Mouse (Mus musculus): ENCODE data around the gene Zfp207.
"Not testable (repeated sequence)": the region's sequence is repeated elsewhere in the genome, so short reads cannot be mapped to it uniquely, and the experiment has no call there.

Zfp207 gene

DNA sequence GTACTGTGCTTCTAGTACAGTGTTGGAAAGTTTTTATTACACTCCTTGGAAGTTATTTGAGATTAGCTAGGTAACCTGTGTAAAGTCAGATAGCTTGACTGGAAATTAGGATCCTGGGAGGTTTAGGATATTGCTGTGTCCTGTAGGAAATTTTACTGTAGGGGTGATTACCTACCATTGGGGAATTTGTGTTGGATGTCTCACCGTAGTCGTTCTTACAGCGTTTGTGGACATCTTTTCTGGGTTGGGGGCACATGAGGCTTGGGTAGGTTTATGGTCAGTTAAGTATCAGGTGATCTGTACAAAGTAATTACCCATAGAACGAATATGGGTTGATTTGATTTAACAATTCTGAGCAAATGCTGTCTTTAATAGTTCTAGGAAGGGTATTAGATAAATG, 13.5 kb downstream of the Zfp207 start:
- in situ Hi-C loops (cut with MboI; ENCODE audit: low sequenced_read_pairs): loop anchor here (25.0 kb wide), 1 partner anchor 384 kb away; no protein-coding TSS in a partner anchor

DNA sequence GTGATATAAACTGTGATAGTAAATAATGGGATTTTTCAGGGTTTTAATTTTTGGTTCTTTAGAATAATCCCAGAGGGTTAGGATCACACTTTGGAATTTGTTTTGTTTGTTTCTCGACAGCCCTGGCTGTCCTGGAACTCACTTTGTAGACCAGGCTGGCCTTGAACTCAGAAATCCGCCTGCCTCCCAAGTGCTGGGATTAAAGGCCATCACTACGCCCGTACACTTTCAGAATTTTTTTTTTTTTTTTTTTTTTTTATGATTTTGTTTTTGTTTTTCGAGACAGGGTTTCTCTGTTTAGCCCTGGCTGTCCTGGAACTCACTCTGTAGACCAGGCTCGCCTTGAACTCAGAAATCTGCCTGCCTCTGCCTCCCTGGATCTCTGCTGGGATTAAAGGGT, 24.8 kb downstream of the Zfp207 start:
- in situ Hi-C loops (cut with MboI; ENCODE audit: low sequenced_read_pairs): not testable (repeated sequence)

DNA sequence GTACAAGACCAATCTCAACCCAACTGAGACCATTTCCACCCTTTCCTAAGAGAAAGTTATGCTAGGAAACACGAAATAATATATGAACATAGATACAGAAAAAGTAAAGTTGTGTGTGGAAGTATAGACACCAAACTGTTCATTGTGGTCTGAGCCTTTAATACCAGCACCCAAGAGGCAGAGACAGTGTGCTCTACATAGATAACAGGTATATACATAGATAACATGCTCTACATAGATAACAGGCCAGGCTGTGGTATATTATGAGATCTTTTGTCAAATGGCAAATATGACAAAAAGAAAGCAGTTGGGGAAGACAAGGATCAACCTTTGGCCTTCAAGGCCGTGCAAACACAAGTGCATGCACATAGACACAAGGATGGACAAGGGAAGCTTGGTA, 27.3 kb downstream of the Zfp207 start:
- in situ Hi-C loops (cut with MboI; ENCODE audit: low sequenced_read_pairs): no loop called here

DNA sequence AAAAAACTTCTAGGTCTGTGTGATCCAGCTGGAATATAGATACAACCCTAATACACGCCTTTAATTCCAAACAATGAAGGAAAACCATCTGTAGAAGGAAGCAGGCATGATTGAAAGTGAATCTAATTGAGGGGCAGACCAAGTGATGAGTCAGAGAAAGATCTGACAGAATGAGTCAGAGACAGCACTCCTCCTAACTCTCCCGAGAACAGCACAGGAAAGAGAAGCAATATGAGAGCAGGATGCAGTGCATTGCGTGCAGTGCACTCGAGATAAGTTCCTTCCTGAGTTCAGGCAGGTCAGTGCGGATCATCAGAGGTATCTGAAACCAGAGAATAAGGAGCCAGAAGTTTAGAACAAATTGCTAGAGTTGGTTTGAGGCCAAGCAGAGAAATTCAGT, 34.0 kb downstream of the Zfp207 start:
- in situ Hi-C loops (cut with MboI; ENCODE audit: low sequenced_read_pairs): no loop called here

DNA sequence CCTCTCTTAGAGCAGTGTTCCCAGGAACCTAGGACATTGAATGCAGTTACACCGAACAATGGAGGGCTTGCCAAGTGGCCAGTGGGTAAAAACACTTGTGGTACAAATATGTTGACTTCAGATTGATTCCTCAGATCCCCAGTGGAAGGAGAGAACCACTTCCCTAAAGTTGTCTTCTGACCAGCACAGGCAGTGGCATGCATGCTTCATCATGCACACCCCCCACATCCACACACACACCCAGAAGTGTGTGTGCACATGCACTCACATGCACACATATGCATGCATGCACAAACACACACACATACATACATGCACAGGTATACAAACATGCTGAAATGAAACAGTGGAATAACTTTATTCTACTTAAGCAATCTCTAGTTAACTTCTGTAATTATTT, 36.7 kb downstream of the Zfp207 start:
- in situ Hi-C loops (cut with MboI; ENCODE audit: low sequenced_read_pairs): no loop called here

DNA sequence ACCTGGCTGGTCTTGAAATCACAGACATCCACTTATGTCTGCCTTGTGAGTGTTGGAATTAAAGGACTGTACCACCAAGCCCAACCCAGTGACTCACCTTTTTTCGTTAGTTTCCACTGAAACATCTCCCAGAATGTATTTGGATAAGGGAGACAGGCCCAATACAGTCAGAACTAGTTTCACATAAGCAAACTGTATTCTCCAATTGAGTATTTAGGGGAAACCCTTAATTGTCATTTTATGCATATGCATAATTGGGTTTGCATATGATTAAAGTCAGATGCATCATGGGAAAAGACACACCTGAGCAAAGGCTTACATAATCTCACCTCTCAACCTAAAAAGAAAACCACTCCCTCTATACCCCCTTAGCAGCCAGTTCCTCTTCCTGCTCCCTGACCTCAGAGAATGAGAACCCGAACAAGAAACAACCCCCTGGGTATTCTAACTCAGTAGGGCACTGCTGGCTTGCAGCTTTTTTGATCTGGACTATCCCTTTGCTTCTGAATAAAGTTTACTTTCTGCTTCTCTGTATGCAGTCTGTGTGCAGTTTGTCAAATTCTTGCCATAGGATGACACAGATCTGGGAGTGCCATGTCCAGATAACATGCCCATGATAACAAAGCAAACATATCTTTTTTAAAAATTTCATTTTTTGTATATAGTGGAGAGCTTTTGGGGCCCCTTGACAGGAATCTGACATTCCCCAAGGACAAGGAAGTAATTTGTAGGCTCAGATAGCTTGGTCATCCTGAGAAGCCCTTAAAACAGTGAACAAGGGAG, 37.3 kb downstream of the Zfp207 start:
- in situ Hi-C loops (cut with MboI; ENCODE audit: low sequenced_read_pairs): no loop called here

DNA sequence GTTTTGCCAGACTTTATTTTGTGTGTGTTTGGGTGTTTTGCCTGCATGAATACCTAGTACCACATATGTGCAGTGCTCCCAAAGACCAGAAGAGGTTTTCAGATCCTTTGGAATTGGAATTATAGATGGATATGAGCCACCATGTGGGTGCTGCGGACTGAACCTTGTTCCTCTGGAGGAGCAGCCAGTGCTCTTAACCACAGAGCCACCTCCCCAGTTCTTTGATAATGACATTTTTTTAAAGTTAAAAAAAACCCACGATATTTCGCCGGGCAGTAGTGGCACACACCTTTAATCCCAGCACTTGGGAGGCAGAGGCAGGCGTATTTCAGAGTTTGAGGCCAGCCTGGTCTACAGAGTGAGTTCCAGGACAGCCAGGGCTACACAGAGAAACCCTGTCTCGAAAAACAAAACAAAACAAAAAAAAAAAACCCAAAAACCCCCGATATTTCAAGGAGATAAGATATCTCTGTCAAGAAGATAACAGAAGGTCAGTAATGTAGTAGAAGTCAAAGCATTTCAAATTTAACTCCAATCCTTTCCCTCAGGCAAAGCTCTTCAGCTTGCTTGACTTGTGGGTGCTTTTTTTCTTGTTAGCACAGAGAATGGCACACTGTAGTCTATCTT, 38.5 kb downstream of the Zfp207 start:
- in situ Hi-C loops (cut with MboI; ENCODE audit: low sequenced_read_pairs): no loop called here

DNA sequence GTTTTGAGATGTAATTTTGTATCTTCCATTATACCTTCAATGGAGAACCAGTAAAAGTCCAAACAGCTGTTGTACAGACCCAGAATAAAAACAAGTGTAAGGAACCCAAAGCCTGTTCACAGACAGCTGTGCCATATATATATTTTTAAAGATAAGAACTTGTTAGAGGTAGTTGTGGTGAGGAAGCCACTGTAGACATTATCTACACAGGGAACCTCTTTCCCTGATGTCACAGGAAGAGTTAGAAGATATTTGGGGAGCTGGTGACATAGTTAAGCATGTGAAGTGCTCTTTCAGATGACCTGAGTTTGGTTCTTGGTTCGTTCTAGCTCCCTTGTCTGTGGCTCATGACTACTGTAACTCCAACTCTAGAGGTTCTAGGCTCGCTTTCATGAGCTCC, 41.6 kb downstream of the Zfp207 start:
- in situ Hi-C loops (cut with MboI; ENCODE audit: low sequenced_read_pairs): no loop called here

DNA sequence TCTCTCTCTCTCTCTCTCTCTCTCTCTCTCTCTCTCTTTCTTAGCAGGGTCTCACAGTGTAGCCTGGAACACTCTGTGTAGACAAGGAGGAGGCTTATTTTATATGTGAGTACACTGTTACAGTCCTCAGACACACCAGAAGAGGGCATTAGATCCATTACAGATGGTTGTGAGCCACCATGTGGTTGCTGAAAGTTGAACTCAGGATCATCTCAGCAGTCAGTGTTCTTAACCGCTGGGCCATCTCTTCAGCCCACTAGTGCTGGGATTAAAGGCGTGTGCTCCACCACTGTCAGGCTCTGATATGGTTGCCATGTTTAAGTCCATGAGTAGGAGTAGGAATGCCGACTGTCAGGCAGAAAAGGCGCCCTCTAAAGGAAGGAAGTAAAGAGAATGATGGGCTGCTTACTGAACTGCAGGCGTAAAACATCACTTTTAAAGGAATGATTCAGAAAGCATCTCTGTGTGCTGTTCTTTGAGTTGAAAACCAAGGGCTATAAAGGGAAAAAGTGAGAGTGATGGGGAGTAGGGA, 42.2 kb downstream of the Zfp207 start:
- in situ Hi-C loops (cut with MboI; ENCODE audit: low sequenced_read_pairs): no loop called here

DNA sequence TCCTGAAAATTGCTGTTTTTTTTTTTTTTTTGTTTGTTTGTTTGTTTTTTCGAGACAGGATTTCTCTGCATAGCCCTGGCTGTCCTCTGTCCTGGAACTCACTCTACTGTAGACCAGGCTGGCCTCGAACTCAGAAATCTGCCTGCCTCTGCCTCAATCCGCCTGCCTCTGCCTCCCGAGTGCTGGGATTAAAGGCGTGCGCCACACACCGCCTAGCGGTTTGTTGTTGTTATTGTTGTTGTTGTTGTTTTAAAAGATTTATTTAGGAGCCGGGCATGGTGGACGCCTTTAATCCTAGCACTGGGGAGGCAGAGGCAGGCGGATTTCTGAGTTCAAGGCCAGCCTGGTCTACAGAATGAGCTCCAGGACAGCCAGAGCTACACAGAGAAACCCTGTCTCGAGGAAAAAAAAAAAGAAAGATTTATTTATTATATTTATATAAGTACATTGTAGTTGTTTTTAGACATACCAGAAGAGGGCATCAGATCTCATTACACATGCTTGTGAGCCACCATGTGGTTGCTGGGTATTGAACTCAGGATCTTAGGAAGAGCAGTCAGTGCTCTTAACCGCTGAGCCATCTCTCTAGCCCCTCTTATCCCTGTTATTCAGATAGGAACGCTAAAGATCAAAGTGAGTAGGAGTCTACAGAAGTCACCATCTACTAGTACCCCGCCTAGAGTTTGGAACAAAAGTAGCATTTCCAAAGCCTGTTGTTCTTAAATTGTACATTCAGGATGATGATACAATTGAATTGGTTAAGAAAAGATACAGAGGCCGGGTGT, 43.1 kb downstream of the Zfp207 start:
- in situ Hi-C loops (cut with MboI; ENCODE audit: low sequenced_read_pairs): not testable (repeated sequence)

DNA sequence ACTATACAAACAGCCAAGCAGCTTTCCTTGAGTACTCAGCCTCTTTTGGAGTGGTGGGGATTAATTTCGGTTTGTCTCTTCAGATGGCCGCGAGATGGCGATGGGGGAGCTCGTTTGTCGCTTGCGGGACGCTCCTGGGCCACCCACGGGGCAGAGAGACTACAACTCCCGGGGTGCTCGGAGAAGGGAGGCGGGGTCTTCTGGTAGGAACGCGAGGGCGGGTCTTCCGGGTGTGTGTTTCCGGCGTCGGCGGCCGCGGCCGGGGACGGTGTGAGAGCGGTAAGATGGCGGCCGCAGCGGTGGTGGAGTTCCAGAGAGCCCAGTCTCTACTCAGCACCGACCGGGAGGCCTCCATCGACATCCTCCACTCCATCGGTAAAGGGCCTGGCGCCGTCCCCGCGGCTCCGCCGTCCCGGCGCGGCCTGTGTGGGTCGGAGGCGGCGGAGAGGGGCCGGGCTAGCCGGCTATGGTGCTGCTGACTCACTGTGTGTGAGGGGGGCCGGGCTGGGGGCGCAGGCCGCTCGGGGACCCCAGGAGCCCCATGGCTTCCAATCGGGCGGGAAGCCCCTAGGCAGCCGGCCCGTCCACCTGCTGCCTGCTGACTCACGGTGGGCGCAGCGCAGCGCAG, 45.4 kb downstream of the Zfp207 start, which contains the start of gene Psmd11:
Psmd11 (plus strand) TSS at position 235 of the 628 bp plus-strand sequence.
- in situ Hi-C loops (cut with MboI; ENCODE audit: low sequenced_read_pairs): no loop called here

DNA sequence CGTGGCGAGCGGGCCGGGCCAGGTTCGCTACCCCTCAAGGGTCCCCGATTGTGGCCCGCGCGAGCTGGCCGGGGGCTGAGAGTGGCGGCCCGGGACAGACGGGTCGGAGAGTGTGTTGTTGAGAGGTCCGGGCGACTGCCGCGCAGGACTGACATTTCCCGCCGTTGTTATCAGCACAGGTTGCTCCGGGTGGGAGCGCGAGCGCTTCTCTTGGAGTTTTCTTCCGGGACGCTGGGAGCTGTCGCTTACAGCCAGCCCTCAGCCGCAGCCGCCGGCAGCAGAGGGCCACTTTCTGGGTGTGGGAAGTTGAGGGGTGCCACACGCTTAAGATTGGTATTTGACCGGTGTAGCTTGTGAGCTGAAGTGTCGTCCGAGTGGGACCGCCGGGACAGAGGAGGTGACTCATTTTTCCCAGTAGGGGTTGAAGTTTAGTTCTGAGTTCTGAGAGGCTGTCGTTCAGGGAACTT, 46.0 kb downstream of the Zfp207 start:
- in situ Hi-C loops (cut with MboI; ENCODE audit: low sequenced_read_pairs): no loop called here

DNA sequence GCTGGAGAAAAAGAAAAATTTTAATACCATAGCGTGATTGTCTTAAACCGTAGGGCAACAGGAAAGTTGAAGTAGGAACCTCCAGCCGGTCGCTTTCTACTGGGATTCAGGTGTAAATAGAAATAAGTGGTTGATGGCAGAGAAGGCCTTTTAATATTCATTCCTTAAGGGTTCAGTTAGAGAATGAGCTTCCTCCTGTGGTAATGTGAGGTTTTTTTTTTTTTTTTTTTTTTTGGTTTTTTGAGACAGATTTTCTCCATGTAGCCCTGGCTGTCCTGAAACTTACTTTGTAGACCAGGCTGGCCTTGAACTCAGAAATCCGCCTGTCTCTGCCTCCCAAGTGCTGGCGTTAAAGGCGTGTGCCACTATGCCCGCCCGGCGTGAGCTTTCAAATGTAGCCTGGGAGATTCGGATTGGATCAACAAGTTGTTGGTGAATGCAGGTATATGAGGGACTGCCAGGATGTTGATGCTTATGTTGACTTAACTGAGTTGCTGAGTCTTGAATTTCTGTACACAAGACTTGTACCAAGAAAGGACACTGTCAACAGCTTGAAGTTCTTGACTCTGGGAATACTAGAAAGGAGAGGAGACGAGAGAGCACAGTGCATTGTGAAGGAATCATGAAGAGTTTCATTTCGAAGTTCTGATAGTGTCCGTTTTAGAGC, 46.6 kb downstream of the Zfp207 start:
- in situ Hi-C loops (cut with MboI; ENCODE audit: low sequenced_read_pairs): no loop called here

DNA sequence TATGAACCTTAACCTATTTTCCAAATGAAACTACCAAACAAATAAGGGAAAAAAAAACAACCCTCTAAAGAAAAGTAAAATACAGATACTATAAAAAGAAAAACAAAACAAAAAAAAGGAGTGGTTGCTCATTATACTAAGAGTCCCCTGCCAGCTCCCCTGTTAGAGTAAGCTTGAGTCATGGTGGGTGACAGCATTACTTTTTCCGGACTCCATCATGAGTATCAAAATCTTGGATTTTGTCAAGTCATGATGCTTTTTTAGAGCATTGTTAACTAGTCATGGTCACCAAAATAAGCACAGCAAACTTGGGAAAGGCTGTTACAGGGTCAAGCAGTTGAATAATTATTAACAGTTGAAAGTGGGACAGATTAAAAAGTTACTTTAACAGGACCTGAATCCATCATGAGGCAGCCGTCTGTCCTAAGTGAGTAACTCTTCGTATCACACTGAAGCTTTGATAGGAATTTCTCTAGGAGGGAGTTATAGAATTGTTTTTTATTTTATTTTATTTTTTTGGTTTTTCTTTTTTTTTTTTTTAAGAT, 47.4 kb downstream of the Zfp207 start:
- in situ Hi-C loops (cut with MboI; ENCODE audit: low sequenced_read_pairs): no loop called here

DNA sequence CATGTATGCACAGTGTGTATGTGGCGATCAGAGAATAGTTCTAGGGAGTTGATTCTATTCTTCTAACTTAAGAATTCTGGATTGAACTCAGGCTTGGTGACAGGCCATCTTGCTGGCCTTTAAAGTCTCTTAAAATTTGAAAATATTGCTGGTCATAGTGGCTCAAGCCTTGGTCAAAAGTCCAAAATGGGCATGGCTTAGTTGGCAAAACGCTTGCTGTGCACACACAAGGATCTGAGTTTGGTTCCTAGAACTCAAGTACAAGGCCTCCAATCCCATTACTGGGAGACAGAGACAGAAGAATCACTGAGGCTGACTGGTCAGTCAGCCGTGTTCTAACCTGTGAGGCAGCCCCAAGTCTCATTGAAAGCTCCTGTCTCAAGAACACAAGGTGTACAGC, 63.8 kb downstream of the Zfp207 start:
- in situ Hi-C loops (cut with MboI; ENCODE audit: low sequenced_read_pairs): no loop called here

DNA sequence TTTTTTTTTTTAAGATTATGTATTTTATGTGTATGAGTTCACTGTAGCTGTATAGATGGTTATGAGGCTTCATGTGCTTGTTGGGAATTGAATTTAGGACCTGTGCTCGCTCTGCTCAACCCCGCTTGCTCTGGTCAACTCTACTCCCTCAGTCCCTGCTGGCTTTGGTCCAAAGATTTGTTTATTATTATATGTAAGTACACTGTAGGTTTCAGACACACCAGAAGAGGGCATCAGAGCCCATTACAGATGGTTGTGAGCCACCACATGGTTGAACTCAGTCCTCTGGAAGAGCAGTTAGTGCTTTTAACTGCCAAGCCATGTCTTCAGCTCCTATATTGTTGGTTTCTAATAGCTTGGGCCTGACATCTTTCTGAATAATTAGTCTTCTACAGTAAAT, 66.8 kb downstream of the Zfp207 start:
- in situ Hi-C loops (cut with MboI; ENCODE audit: low sequenced_read_pairs): loop anchor here (25.0 kb wide), 1 partner anchor 212 kb away; no protein-coding TSS in a partner anchor

DNA sequence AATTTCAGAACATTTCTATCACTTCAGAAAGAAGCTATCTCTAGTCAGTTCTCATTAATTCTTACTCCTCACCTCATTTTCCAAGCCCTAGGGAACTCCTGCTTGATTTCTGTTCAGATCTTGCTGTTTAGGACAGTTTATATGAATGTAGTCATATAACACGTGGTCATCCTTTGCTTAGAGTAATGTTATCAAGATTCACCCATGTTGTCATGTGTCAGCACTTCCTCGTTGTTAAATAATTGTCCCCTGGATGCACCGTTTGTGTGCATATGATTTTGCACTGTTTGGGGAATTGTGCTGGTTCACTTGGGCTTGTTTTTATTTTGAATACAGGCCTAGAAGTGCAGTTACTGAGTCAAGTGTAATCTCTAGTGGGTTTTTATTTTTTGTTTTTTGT, 69.2 kb downstream of the Zfp207 start:
- in situ Hi-C loops (cut with MboI; ENCODE audit: low sequenced_read_pairs): loop anchor here (25.0 kb wide), 1 partner anchor 210 kb away; no protein-coding TSS in a partner anchor

DNA sequence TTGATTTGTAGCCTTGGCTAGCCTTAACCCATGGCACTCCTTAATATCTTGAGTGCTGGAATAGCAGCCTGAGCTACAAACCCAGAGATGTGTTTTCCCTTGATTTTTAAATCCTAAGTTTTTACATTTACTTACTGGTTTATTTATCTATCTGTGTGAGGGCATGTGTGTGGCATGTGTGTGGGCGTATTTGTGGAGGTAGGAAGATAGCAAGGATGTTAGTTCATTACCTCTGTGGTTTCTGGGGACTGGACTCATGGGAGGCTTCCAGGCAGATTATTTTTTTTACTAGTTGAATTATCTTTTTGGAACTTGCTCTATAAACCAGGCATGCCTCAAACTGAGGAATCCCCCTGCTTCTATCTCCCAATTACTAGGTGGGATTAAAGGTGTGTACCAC, 70.1 kb downstream of the Zfp207 start:
- in situ Hi-C loops (cut with MboI; ENCODE audit: low sequenced_read_pairs): loop anchor here (25.0 kb wide), 1 partner anchor 209 kb away; no protein-coding TSS in a partner anchor

Measured in CH12F3 (cell line).